Mouse (Mus musculus) stomach, adult 2 months (tissue): Measurements from ENCODE around the gene Yars. TPM values are rescaled to one million over a fixed set of nuclear protein-coding genes. Genes with fewer than 3 reads are reported as not detected.

Source experiments
- polyA plus RNA-seq: library from polyadenylated mRNA; depleted of rRNA; stranded (reverse); fragments of >200 nt; gene quantifications from 2 replicates; pipeline ENCODE4 v1.2.3, GENCODE M21; 2012; rRNA removed

The Yars gene
- polyA plus RNA-seq, result 3.2 and 5.9 TPM in 2 replicates

GRCm38 (mm10) chr4:129189542-129190519 lies at the start of gene Yars, which contains the start of gene S100pbp:
Yars (plus strand) TSS chr4:129189760.
S100pbp (minus strand) TSS chr4:129189727.

GRCm38 (mm10) chr4:129261196-129261595 lies 71.6 kb downstream of the Yars start, which contains the start of gene C77080:
C77080 (minus strand) TSS chr4:129261404.

Other genes with a start within 250 kb of the Yars start
- 3.3 and 5.9 TPM in 2 replicates for gene Azin2, start 227.3 kb upstream of the Yars start, polyA plus RNA-seq
- 22.8 and 23.1 TPM in 2 replicates for gene Ak2, start 197.8 kb upstream of the Yars start, polyA plus RNA-seq
- gene Rnf19b, start 131.5 kb upstream of the Yars start, polyA plus RNA-seq, result 39.0 and 55.2 TPM in 2 replicates
- gene Tmem54, start 84.2 kb upstream of the Yars start, polyA plus RNA-seq, result 228 and 321 TPM in 2 replicates
- 0.04 and 0.23 TPM in 2 replicates for gene Hpca, start 67.7 kb upstream of the Yars start, polyA plus RNA-seq
- gene Fndc5, start 52.8 kb upstream of the Yars start, polyA plus RNA-seq, result 0.85 and 1.00 TPM in 2 replicates
- 0.94 and 2.8 TPM in 2 replicates for gene S100pbp, start within 50 bp of the Yars start, polyA plus RNA-seq
- gene C77080, start 71.6 kb downstream of the Yars start, polyA plus RNA-seq, result 63.7 and 65.0 TPM in 2 replicates
- 0.58 and 0.95 TPM in 2 replicates for gene Sync, start 97.9 kb downstream of the Yars start, polyA plus RNA-seq
- gene Rbbp4, start 145.6 kb downstream of the Yars start, polyA plus RNA-seq, result 3.3 and 4.2 TPM in 2 replicates
- 2.1 and 2.6 TPM in 2 replicates for gene Zbtb8os, start 145.9 kb downstream of the Yars start, polyA plus RNA-seq
- gene Zbtb8a, start 188.4 kb downstream of the Yars start, polyA plus RNA-seq, result 2.6 and 2.9 TPM in 2 replicates